Mouse (Mus musculus): ENCODE results near the gene Abcb6.

- TF ChIP-seq ZNF384 (IDR thresholded peaks at IDR 0.05; ENCODE audit: low read depth, low read length) (no peak), ZC3H11A (IDR thresholded peaks at IDR 0.05; ENCODE audit: borderline replicate concordance, low read depth, low read length) (no peak), MAFK (IDR thresholded peaks at IDR 0.05; ENCODE audit: insufficient read depth, low read depth, low read length) (no peak), HCFC1 (IDR thresholded peaks at IDR 0.05; ENCODE audit: borderline replicate concordance, insufficient read depth, low read length) (no peak), CHD2 (IDR thresholded peaks at IDR 0.05; ENCODE audit: low read depth, low read length) (no peak)
Observed at GRCm38 (mm10) chr1:75214442-75214841, 34.2 kb upstream of the Abcb6 start.
